Mouse (Mus musculus): ENCODE measurements around the gene Samd1.
"Not testable (repeated sequence)": the region's sequence is repeated elsewhere in the genome, so short reads cannot be mapped to it uniquely, and the experiment has no call there.

Gene Samd1

GRCm38 (mm10) chr8:83982449-83982848 is 15.0 kb upstream of the Samd1 start:
- in situ Hi-C loops (cut with MboI, MseI): no loop called here

- in situ Hi-C loops (cut with MboI, MseI): not testable (repeated sequence)
These were observed 14.2 kb upstream of the Samd1 start for GRCm38 (mm10) chr8:83983222-83983621.

- in situ Hi-C loops (cut with MboI, MseI): no loop called here
These were observed 8.2 kb upstream of the Samd1 start for GRCm38 (mm10) chr8:83989243-83989642.

GRCm38 (mm10) chr8:83990170-83990569 is 7.3 kb upstream of the Samd1 start:
- in situ Hi-C loops (cut with MboI, MseI): no loop called here

- in situ Hi-C loops (cut with MboI, MseI): no loop called here
These were observed 5.0 kb upstream of the Samd1 start for GRCm38 (mm10) chr8:83992488-83992887.

GRCm38 (mm10) chr8:83994030-83994429 is 3.4 kb upstream of the Samd1 start:
- in situ Hi-C loops (cut with MboI, MseI): no loop called here

GRCm38 (mm10) chr8:83995973-83996372 is 1.5 kb upstream of the Samd1 start:
- in situ Hi-C loops (cut with MboI, MseI): no loop called here

GRCm38 (mm10) chr8:83996567-83997505 is 636 bp upstream of the Samd1 start:
- in situ Hi-C loops (cut with MboI, MseI): no loop called here

GRCm38 (mm10) chr8:83998231-83999056 is 972 bp downstream of the Samd1 start:
- in situ Hi-C loops (cut with MboI, MseI): no loop called here

- in situ Hi-C loops (cut with MboI, MseI): no loop called here
These were observed 1.7 kb downstream of the Samd1 start for GRCm38 (mm10) chr8:83999057-83999705.

- in situ Hi-C loops (cut with MboI, MseI): loop anchor here in 1 of 2 experiments (5.0 kb wide), 1 partner anchor 103 kb away; no protein-coding TSS in a partner anchor
These were observed 2.4 kb downstream of the Samd1 start for GRCm38 (mm10) chr8:83999825-84000224.

- in situ Hi-C loops (cut with MboI, MseI): loop anchor here in 1 of 2 experiments (5.0 kb wide), 1 partner anchor 104 kb away; no protein-coding TSS in a partner anchor
These were observed 4.0 kb downstream of the Samd1 start, which contains the start of gene 1700067K01Rik for GRCm38 (mm10) chr8:84001281-84002000. Gene 1700067K01Rik (plus strand): TSS chr8:84001502.

- in situ Hi-C loops (cut with MboI, MseI): loop anchor here in 1 of 2 experiments (5.0 kb wide), 1 partner anchor 106 kb away; no protein-coding TSS in a partner anchor
These were observed 5.6 kb downstream of the Samd1 start for GRCm38 (mm10) chr8:84002957-84003611.

GRCm38 (mm10) chr8:84003612-84004246 is 6.3 kb downstream of the Samd1 start:
- in situ Hi-C loops (cut with MboI, MseI): loop anchor here in 1 of 2 experiments (5.0 kb wide), 1 partner anchor 106 kb away; no protein-coding TSS in a partner anchor

GRCm38 (mm10) chr8:84004533-84005201 is 7.2 kb downstream of the Samd1 start:
- in situ Hi-C loops (cut with MboI, MseI): loop anchor here in 1 of 2 experiments (5.0 kb wide), 1 partner anchor 107 kb away; no protein-coding TSS in a partner anchor

GRCm38 (mm10) chr8:84005502-84005901 is 8.0 kb downstream of the Samd1 start:
- in situ Hi-C loops (cut with MboI, MseI): not testable (repeated sequence)

- in situ Hi-C loops (cut with MboI, MseI): no loop called here
These were observed 10.9 kb downstream of the Samd1 start for GRCm38 (mm10) chr8:84008362-84008761.

GRCm38 (mm10) chr8:84009876-84010275 is 12.4 kb downstream of the Samd1 start:
- in situ Hi-C loops (cut with MboI, MseI): loop anchor here in 1 of 2 experiments (10.0 kb wide), 1 partner anchor 335 kb away; no protein-coding TSS in a partner anchor
